Mouse (Mus musculus): ENCODE measurements at regions not wholly inside any gene's neighbourhood (a gene's known extent, or its start where the extent isn't known, plus 50 kb on each side); places are given as distances from the start of the nearest gene placed in this dataset.

DNA sequence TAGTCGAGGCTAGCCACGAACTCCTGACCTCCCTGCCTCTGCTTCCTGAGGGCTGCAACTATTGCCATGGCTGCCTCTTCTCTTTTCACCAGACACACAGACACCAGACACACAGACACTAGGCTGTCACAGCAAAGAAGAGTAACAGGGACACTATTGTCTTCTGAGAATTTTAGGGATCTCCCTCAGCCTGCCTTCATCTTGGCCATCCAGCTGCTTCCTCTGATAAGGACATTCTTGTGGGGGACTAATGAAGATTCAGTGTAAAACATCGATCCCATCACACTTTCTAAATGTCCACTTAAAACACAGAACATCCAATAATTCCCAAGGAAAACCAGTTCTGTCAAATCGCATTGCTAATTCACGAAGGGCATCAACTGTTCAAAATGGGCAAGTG is 98.2 kb downstream of the Cd24a start:
- TF ChIP-seq POLR2A (IDR thresholded peaks at IDR 0.05; ENCODE audit: insufficient read depth, low read depth, low read length) (no peak), CTCF (IDR thresholded peaks at IDR 0.05; ENCODE audit: insufficient read depth, low read depth, low read length) (no peak)
